Mouse (Mus musculus) common myeloid progenitor, adult 5-6 weeks (primary cell): ENCODE measurements around the gene Mlip. TPM values are rescaled to one million over a fixed set of nuclear protein-coding genes. Genes with fewer than 3 reads are reported as not detected.

Experiments
- total RNA-seq: library from RNA; stranded (forward); fragments of 200-1000, 187-1606 nt; gene quantifications from 2 replicates; pipeline ENCODE4 v1.2.3, GENCODE M21; 2017

The Mlip gene
- total RNA-seq, 1 experiment from 2014 or later: not detected

Other genes starting within 250 kb of the Mlip start
- 12.2 and 15.8 TPM in 2 replicates for gene Lrrc1, start 191.9 kb upstream of the Mlip start, total RNA-seq